Mouse (Mus musculus): ENCODE measurements around the gene Frmpd2.
"Not testable (repeated sequence)": the region's sequence is repeated elsewhere in the genome, so short reads cannot be mapped to it uniquely, and the experiment has no call there.

The Frmpd2 gene

GRCm38 (mm10) chr14:33471331-33471730 lies at the start of gene Frmpd2:
Frmpd2 (plus strand) TSS chr14:33471696.
- no peak for DNase-seq (ENCODE audit: low spot score)

DNA sequence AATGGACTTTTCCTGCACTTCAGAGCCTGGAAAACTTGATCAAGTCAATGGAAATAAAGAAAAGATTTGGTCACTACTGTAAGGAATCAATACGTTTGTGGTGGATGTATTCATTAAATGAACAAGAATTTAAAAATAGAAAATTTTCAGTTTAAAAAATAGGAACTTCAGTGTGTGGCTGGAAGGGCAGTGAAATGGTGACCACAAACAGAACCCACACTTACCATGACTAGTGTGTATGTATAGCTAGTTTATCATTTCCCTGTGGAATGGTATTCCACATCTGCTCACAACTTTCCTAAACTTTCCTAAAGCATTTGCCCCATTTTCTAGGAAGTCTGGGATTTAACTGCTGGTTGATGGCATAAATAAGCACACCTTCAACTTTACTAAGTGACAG lies 48.5 kb upstream of the Frmpd2 start:
- no peak for DNase-seq (ENCODE audit: low spot score)

GRCm38 (mm10) chr14:33424124-33424523 lies 47.4 kb upstream of the Frmpd2 start:
- no peak for DNase-seq (ENCODE audit: low spot score)

DNA sequence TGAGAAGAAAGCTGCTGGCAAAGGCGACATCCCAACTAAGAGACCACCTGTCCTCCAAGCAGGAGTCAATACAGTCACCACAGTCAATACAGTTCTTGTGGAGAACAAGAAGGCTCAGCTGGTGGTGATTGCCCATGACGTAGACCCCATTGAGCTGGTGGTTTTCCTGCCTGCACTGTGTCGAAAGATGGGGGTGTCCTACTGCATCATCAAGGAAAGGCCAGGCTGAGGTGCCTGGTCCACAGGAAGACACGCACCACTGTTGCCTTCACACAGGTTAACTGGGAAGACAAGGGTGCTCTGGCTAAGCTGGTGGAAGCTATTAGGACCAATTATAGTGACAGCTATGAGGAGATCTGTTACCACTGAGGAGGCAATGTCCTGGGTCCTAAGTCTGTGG lies 39.0 kb upstream of the Frmpd2 start:
- DNase-seq (ENCODE audit: low spot score) = not testable (repeated sequence)

DNA sequence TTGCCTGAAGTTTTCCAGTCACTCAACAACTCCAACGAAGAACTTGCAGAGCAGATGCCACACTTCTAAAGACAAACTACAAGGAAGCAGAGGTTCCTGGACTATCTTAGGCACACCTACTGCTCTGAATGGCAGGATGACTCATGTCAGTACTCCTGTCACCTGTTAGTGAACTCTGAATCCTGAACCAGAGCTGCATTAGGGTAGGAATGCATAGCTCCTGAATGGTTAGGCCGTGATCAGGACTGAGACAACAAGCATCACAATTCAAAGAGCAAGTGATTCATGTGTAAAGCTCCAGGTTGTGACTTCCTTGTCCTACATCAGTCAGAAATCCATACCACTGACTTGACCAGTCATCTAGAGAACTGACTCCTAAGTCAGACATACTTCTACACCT lies 27.7 kb upstream of the Frmpd2 start:
- DNase-seq (ENCODE audit: low spot score) = no peak

- no peak for DNase-seq (ENCODE audit: low spot score)
These were observed 25.5 kb upstream of the Frmpd2 start for GRCm38 (mm10) chr14:33445962-33446361.

DNA sequence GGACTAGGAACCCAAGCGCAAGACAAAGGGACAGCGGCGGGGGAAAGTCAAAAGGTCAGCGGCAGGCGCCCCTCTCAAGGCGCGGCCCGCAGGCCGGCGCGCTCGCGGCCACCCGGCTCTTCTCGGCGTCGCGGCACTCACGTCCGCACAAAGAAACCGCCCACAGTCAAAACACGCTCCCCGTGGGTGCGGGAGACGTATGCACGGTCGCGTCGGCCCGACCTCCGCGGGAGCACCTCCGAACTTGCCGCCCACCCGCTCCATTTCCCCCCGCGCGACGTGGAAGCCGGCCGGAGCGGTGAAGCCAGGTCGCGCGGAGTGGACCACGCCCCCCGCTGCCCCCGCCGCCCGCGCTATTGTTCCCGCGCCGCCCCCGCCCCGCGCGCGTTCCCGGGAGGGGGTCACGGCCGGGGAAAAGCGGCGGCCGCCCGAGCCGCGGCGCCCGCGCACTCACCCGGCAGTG lies 24.9 kb upstream of the Frmpd2 start:
- no peak for DNase-seq (ENCODE audit: low spot score)

- peak; percentile 94 for DNase-seq (ENCODE audit: low spot score)
These were observed 24.4 kb upstream of the Frmpd2 start, which contains the start of gene Mapk8 for GRCm38 (mm10) chr14:33447027-33447569. Mapk8 (minus strand) TSS chr14:33447158.

DNA sequence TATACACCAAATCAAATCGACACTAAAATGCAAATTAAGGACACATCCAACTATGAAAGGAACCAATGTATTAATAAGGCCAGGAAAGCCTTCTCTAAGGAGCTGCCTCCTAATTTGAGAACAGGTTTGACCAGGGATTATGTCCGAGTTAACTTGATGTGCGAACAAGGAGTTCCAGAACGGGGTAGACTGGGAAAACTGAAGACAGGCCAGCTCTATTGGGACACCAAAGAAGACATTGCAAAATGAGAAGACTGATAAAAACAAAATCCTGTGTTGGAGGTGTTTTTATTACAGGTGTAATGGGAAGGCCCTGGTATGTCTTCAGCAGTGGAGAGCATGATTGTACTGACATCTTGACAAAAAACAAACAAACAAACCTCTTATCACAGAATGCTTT lies 23.2 kb upstream of the Frmpd2 start:
- no peak for DNase-seq (ENCODE audit: low spot score)

GRCm38 (mm10) chr14:33449296-33449840 lies 22.1 kb upstream of the Frmpd2 start:
- DNase-seq (ENCODE audit: low spot score) = no peak

DNA sequence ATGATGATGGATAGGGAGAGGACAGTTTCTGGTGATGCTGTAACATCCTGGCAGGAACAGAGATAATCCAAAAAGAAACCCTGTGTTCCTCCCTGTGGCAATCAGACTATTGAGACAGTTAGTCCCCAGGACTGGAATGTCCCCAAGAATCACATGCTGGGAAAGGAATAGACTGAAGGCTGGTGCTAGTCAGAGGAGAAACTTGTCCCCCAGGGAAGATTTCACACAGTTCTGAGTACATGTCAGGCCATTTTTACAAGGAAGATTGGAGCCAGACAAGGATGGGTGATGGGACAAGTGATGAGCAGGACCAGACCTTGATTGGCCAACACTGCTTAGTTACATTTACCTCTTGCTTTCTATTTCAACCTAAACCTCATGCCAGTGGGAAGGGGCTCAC lies 21.2 kb upstream of the Frmpd2 start:
- no peak for DNase-seq (ENCODE audit: low spot score)

- DNase-seq (ENCODE audit: low spot score) = no peak
These were observed 7.8 kb upstream of the Frmpd2 start for GRCm38 (mm10) chr14:33463658-33464057.

DNA sequence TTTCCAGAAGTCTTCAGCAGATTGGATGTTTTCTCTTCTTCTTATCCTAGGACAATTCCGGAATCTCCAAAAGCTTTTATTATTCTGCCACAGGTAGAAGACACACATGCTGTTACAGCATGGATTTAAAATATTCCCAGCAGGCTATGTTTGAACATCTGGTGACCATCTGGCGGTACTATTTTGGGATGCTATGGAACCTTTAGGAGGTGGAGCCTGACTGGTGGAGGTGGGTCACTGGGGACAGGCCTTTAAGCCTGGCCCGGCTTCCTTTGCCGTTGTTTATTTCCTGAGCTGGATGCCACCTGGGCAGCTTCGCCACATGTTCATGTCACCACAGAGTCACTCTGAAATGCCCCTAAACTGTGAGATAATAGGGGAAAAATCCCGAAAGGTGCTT lies 3.7 kb upstream of the Frmpd2 start:
- DNase-seq (ENCODE audit: low spot score) = no peak

- no peak for DNase-seq (ENCODE audit: low spot score)
These were observed 3.0 kb downstream of the Frmpd2 start for GRCm38 (mm10) chr14:33474461-33474860.

DNA sequence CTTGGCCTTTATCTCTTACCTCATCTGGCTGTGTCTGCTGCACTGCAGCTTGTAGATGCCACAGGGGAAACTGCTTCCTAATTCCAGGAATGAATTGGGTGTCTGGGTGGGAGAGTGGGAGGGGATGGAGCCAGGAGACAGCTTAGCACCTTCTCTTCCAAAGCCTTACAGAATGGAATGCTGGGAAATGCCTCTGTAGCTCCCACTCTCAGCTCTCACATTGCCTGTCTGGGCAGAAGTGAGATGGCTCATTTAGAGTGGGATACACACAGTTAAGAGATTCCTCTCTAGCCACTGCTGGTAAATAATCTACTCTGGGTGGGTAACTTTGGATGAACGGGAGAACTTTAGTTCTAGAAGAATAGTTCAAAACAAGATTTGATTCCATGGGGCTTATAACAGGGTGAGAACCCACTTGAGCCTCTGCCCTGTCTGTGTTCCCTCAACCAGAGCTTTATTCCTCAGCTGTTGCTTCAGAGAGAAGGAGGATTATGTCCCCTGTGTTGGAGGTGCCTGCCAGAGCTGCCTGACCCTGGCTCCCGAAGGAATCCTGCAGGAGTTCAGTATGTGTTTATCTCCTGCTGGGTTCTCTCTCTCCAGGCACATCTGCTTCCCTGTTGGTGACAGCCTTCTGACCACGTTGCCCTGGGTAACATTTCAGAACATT lies 4.7 kb downstream of the Frmpd2 start:
- DNase-seq (ENCODE audit: low spot score) = no peak

DNA sequence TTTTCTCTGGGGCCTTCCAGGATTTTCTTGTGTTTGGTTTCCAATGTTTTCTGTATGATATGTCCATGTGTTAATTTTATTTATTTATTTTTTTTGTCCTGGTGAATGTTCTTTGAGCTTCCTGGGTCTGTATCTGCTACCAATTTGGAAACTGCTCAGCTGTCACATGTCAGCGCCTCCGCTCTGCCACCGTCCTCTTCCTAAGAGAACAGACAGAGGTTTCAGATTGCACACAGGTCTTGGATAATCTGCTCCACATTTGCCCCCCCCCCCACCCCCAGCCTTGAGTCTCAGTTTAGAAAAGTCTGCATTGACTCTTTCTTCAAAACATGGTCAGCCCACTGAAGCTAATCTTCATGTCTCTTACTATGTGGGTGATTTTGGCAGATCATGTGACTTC lies 10.5 kb downstream of the Frmpd2 start:
- no peak for DNase-seq (ENCODE audit: low spot score)

DNA sequence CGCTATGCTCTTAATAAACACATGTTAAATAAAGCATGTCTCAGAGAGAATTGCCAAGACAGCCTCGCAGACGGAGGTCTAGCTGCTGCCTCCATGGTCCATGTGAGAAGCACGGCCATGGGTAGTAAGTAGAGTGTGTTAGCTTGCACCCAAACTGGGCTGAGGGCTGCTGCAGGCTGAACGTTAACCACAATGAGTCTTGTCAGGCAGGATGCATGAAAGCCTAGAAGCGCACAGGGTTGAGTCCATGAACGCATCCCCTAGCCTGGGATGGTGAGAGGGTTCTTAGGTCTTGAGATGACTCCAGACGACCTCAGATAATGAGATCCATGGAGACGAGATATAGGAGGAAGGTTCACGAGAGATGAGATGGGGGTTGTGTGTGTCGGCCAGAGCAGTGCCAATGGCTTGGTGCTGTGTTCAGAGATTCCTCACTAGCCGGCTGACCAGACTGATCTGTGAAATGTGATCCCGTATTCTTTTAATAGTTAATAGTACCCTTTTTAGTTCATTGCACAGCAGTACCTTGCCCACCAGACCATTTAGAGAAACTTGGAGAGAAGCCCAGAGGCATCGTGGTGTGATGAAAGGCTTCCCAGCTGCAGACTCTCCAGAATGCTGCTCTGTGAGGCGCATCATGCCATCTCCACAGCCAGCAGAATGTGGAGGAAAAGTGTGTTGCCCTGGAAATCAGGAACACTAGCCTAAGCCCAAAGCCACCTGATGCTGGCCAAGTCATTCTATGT lies 16.5 kb downstream of the Frmpd2 start:
- DNase-seq (ENCODE audit: low spot score) = no peak

GRCm38 (mm10) chr14:33495226-33495625 lies 23.7 kb downstream of the Frmpd2 start:
- no peak for DNase-seq (ENCODE audit: low spot score)

GRCm38 (mm10) chr14:33497418-33497817 lies 25.9 kb downstream of the Frmpd2 start:
- DNase-seq (ENCODE audit: low spot score) = no peak

- no peak for DNase-seq (ENCODE audit: low spot score)
These were observed 27.4 kb downstream of the Frmpd2 start for GRCm38 (mm10) chr14:33498849-33499248.

DNA sequence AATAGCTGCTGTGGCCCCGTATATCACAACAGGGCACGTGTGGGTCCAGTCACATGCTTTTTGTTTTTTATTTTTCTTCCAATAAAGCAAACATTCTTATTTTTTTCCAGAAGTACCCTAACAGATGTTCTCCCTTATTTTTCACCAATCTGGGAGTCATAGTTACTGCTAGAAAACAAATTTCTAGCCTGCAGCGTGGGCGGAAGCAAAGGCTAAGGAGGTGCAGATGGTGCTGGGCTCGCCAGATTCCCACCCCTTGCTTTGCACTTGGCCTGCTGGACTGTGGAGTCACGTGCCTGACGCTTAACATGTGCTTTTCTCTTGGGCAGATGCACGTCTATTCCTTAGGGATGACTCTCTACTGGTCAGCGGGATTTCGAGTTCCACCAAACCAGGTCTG lies 29.1 kb downstream of the Frmpd2 start:
- no peak for DNase-seq (ENCODE audit: low spot score)

GRCm38 (mm10) chr14:33503311-33503710 lies 31.8 kb downstream of the Frmpd2 start:
- DNase-seq (ENCODE audit: low spot score) = no peak

DNA sequence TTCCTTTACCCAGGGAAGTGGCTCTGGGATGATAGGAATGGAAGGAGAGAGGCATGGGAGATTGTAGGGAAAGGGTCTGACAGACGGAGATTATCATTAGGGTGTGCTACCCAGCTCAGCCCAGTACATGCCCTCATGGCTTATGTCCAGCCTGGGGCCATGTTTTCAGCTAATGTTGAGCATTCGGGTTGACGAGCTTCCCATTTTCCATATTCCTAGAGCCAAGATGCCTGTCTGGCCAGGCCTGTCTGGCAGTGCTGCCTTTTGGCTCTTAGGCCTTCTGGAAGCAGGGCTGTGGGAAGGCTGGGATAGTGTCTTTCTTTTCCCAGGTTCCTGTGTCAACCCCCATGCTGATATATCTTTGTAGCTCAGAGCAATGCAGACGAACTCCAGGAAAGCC lies 35.2 kb downstream of the Frmpd2 start:
- no peak for DNase-seq (ENCODE audit: low spot score)
